Mouse (Mus musculus): ENCODE data around the gene A930004D18Rik.

The A930004D18Rik gene

GRCm38 (mm10) chr2:18053243-18053950, 15.9 kb upstream of the A930004D18Rik start:
- 89% methylated on average over 1 of the region's 1 CpGs for WGBS

- whole genome bisulfite sequencing = 92% methylated on average over 3 of the region's 3 CpGs
Measured at GRCm38 (mm10) chr2:18052581-18052980, 15.0 kb upstream of the A930004D18Rik start.

GRCm38 (mm10) chr2:18051831-18052170, 14.3 kb upstream of the A930004D18Rik start:
- WGBS = 96% methylated on average over 3 of the region's 3 CpGs

- WGBS = 70% methylated on average over 11 of the region's 11 CpGs
Measured at GRCm38 (mm10) chr2:18051026-18051830, 13.7 kb upstream of the A930004D18Rik start.

- 40% methylated on average over 10 of the region's 10 CpGs for WGBS
Measured at GRCm38 (mm10) chr2:18050541-18050985, 13.0 kb upstream of the A930004D18Rik start.

- 43% methylated on average over 2 of the region's 2 CpGs for WGBS
Measured at GRCm38 (mm10) chr2:18050018-18050417, 12.5 kb upstream of the A930004D18Rik start.

- WGBS = 49% methylated on average over 11 of the region's 11 CpGs
Measured at GRCm38 (mm10) chr2:18049279-18049821, 11.8 kb upstream of the A930004D18Rik start.

GRCm38 (mm10) chr2:18048453-18049075, 11.0 kb upstream of the A930004D18Rik start, which contains the start of gene Skida1:
TSS of gene Skida1 (minus strand) at chr2:18049051.
- WGBS = 8% methylated on average over 17 of the region's 17 CpGs

- WGBS = under 1% methylated on average over 70 of the region's 70 CpGs
Measured at GRCm38 (mm10) chr2:18047646-18048452, 10.3 kb upstream of the A930004D18Rik start.

GRCm38 (mm10) chr2:18046758-18047645, 9.5 kb upstream of the A930004D18Rik start:
- under 1% methylated on average over 64 of the region's 64 CpGs for WGBS

GRCm38 (mm10) chr2:18046186-18046585, 8.6 kb upstream of the A930004D18Rik start:
- WGBS = 12% methylated on average over 4 of the region's 4 CpGs

- WGBS = 47% methylated on average over 6 of the region's 6 CpGs
Measured at GRCm38 (mm10) chr2:18045781-18046181, 8.2 kb upstream of the A930004D18Rik start.

- 56% methylated on average over 7 of the region's 7 CpGs for WGBS
Measured at GRCm38 (mm10) chr2:18045143-18045780, 7.7 kb upstream of the A930004D18Rik start.

GRCm38 (mm10) chr2:18041199-18041885, 3.8 kb upstream of the A930004D18Rik start:
- WGBS = 74% methylated on average over 14 of the region's 14 CpGs

GRCm38 (mm10) chr2:18040347-18041160, 3.0 kb upstream of the A930004D18Rik start:
- WGBS = 86% methylated on average over 27 of the region's 27 CpGs

- WGBS = 48% methylated on average over 46 of the region's 46 CpGs
Measured at GRCm38 (mm10) chr2:18039566-18040290, 2.2 kb upstream of the A930004D18Rik start.

GRCm38 (mm10) chr2:18038895-18039371, 1.4 kb upstream of the A930004D18Rik start:
- 90% methylated on average over 10 of the region's 10 CpGs for WGBS

Measured in cerebral cortex, adult 2 months (tissue).